13 mouse cellular contexts compared by ENCODE assay signal in genomic region chr9:53264387-53264786, GRCm38 (mm10). TPM values are rescaled to one million over a fixed set of nuclear protein-coding genes. Genes with fewer than 3 reads are reported as not detected.
A peak's percentile ranks its signal among the peaks of the same experiment; 100 is the strongest.
DNase-seq lines count a peak whose midpoint lies in the region; ATAC-seq lines count a peak whose summit lies in the region.
"Had no signal": no experiment of that assay in that cellular context is flagged by ENCODE, and none has a peak within 500 bp of the region (broad histone marks: within the 10 kb centered on the region; RNA-seq: fewer than 3 reads in every experiment).

No protein-coding gene starts in this region.

- DNase-seq in embryonic facial prominence, embryonic 11.5 days (ENCODE audit: low spot score), result peak; percentile 37
- DNase-seq in embryonic facial prominence, embryonic 10.5 days (ENCODE audit: low spot score), result no peak
- no peak for DNase-seq in limb, embryonic 10.5 days (ENCODE audit: low spot score)
- DNase-seq in lung, postnatal 36 days, result peak; percentile 67
- DNase-seq in hindbrain, embryonic 14.5 days (ENCODE audit: low spot score), result no peak
- DNase-seq in layer of hippocampus, adult 8-10 months (ENCODE audit: low spot score in 2 of 2), result no peak
- DNase-seq: adrenal gland, postnatal 10 days had no signal

- no peak overlapping the region for H3K9ac ChIP-seq in embryonic facial prominence, embryonic 11.5 days (replicated peaks; ENCODE audit: low read length)
- no peak overlapping the region for H3K9ac ChIP-seq in limb, embryonic 13.5 days
- no peak overlapping the region for H3K9ac ChIP-seq in intestine, embryonic 16.5 days (ENCODE audit: low read depth, low read length)
- H3K9ac ChIP-seq in hindbrain, embryonic 14.5 days, result no peak overlapping the region
- H3K9ac ChIP-seq: limb, embryonic 15.5 days had no signal

- H3K9me3 ChIP-seq in embryonic facial prominence, embryonic 11.5 days (replicated peaks; ENCODE audit: control insufficient read depth, low read length), result no peaks in the 10 kb centered on the region
- no peaks in the 10 kb centered on the region for H3K9me3 ChIP-seq in embryonic facial prominence, embryonic 10.5 days
- no peaks in the 10 kb centered on the region for H3K9me3 ChIP-seq in limb, embryonic 13.5 days
- no peaks in the 10 kb centered on the region for H3K9me3 ChIP-seq in limb, embryonic 10.5 days (replicated peaks)
- no peaks in the 10 kb centered on the region for H3K9me3 ChIP-seq in intestine, embryonic 16.5 days (ENCODE audit: control insufficient read depth, low read length)
- H3K9me3 ChIP-seq in hindbrain, embryonic 14.5 days (ENCODE audit: control insufficient read depth, low read length), result no peaks in the 10 kb centered on the region
- H3K9me3 ChIP-seq: limb, embryonic 15.5 days; megakaryocyte, embryonic 14.5 days had no signal

- H3K27me3 ChIP-seq in embryonic facial prominence, embryonic 11.5 days (ENCODE audit: control insufficient read depth, insufficient read depth, low read length), result no peaks in the 10 kb centered on the region
- no peaks in the 10 kb centered on the region for H3K27me3 ChIP-seq in embryonic facial prominence, embryonic 10.5 days (replicated peaks; ENCODE audit: low read depth, poor library complexity, severe bottlenecking)
- no peaks in the 10 kb centered on the region for H3K27me3 ChIP-seq in limb, embryonic 13.5 days
- H3K27me3 ChIP-seq in limb, embryonic 10.5 days (ENCODE audit: low read depth, poor library complexity, severe bottlenecking), result no peaks in the 10 kb centered on the region
- no peaks in the 10 kb centered on the region for H3K27me3 ChIP-seq in intestine, embryonic 16.5 days (replicated peaks; ENCODE audit: control insufficient read depth, insufficient read depth, low read length)
- H3K27me3 ChIP-seq in hindbrain, embryonic 14.5 days (ENCODE audit: control insufficient read depth, insufficient read depth, low read length), result no peaks in the 10 kb centered on the region
- H3K27me3 ChIP-seq: limb, embryonic 15.5 days; megakaryocyte, embryonic 14.5 days had no signal

- H3K4me3 ChIP-seq in embryonic facial prominence, embryonic 11.5 days (ENCODE audit: low read depth, low read length), result no peak overlapping the region
- no peak overlapping the region for H3K4me3 ChIP-seq in embryonic facial prominence, embryonic 10.5 days
- H3K4me3 ChIP-seq in limb, embryonic 13.5 days, result no peak overlapping the region
- H3K4me3 ChIP-seq in limb, embryonic 10.5 days, result no peak overlapping the region
- H3K4me3 ChIP-seq in intestine, embryonic 16.5 days (ENCODE audit: low read length), result no peak overlapping the region
- H3K4me3 ChIP-seq in hindbrain, embryonic 14.5 days (replicated peaks; ENCODE audit: low read length), result no peak overlapping the region
- H3K4me3 ChIP-seq: limb, embryonic 15.5 days; megakaryocyte, embryonic 14.5 days had no signal

- no peak for ATAC-seq in embryonic facial prominence, embryonic 11.5 days (replicated peaks; ENCODE audit: insufficient number of reproducible peaks, low FRiP score, low TSS enrichment, low read depth)
- peak; percentile 19; the same call in 1 of the 2 replicates for ATAC-seq in limb, embryonic 13.5 days (ENCODE audit: low FRiP score, low read depth)
- ATAC-seq in intestine, embryonic 16.5 days, result peak; percentile 38; the same call in 1 of the 2 replicates
- ATAC-seq in hindbrain, embryonic 14.5 days (ENCODE audit: low FRiP score), result no peak
- ATAC-seq: hindbrain, postnatal 0 days had no signal

- H3K4me1 ChIP-seq in embryonic facial prominence, embryonic 11.5 days (ENCODE audit: control insufficient read depth, insufficient read depth, low read length), result no peaks in the 10 kb centered on the region
- H3K4me1 ChIP-seq in embryonic facial prominence, embryonic 10.5 days, result no peaks in the 10 kb centered on the region
- H3K4me1 ChIP-seq in limb, embryonic 13.5 days, result no peaks in the 10 kb centered on the region
- no peaks in the 10 kb centered on the region for H3K4me1 ChIP-seq in limb, embryonic 10.5 days
- 0 out of 2 replicates have a peak, but pooled peaks cover 3% of the 10 kb centered on the region for H3K4me1 ChIP-seq in intestine, embryonic 16.5 days (ENCODE audit: control insufficient read depth, insufficient read depth, low read length)
- H3K4me1 ChIP-seq in hindbrain, embryonic 14.5 days (replicated peaks; ENCODE audit: control insufficient read depth, insufficient read depth, low read length), result no peaks in the 10 kb centered on the region

- 72% methylated on average over 4 of the region's 4 CpGs for WGBS in embryonic facial prominence, embryonic 11.5 days
- WGBS in embryonic facial prominence, embryonic 10.5 days, result 73% methylated on average over 4 of the region's 4 CpGs
- 61% methylated on average over 4 of the region's 4 CpGs for WGBS in limb, embryonic 13.5 days
- 81% methylated on average over 4 of the region's 4 CpGs for WGBS in limb, embryonic 10.5 days
- WGBS in intestine, embryonic 16.5 days, result 39% methylated on average over 4 of the region's 4 CpGs
- 72% methylated on average over 4 of the region's 4 CpGs for WGBS in hindbrain, embryonic 14.5 days

- no peak overlapping the region for H3K27ac ChIP-seq in embryonic facial prominence, embryonic 11.5 days (replicated peaks; ENCODE audit: low read depth, low read length)
- no peak overlapping the region for H3K27ac ChIP-seq in embryonic facial prominence, embryonic 10.5 days (replicated peaks)
- no peak overlapping the region for H3K27ac ChIP-seq in limb, embryonic 13.5 days
- H3K27ac ChIP-seq in limb, embryonic 10.5 days, result no peak overlapping the region
- no peak overlapping the region for H3K27ac ChIP-seq in intestine, embryonic 16.5 days (ENCODE audit: low read length)
- no peak overlapping the region for H3K27ac ChIP-seq in hindbrain, embryonic 14.5 days
- H3K27ac ChIP-seq: hindbrain, postnatal 0 days; limb, embryonic 15.5 days had no signal

- no peaks in the 10 kb centered on the region for H3K36me3 ChIP-seq in embryonic facial prominence, embryonic 11.5 days (replicated peaks; ENCODE audit: control insufficient read depth, insufficient read depth, low read depth, low read length)
- no peaks in the 10 kb centered on the region for H3K36me3 ChIP-seq in embryonic facial prominence, embryonic 10.5 days (replicated peaks)
- no peaks in the 10 kb centered on the region for H3K36me3 ChIP-seq in limb, embryonic 13.5 days
- H3K36me3 ChIP-seq in limb, embryonic 10.5 days, result no peaks in the 10 kb centered on the region
- H3K36me3 ChIP-seq in intestine, embryonic 16.5 days (ENCODE audit: control insufficient read depth, insufficient read depth, low read length), result no peaks in the 10 kb centered on the region
- H3K36me3 ChIP-seq in hindbrain, embryonic 14.5 days (replicated peaks; ENCODE audit: control insufficient read depth, insufficient read depth), result no peaks in the 10 kb centered on the region
- H3K36me3 ChIP-seq: limb, embryonic 15.5 days had no signal

- no peak overlapping the region for H3K4me2 ChIP-seq in embryonic facial prominence, embryonic 11.5 days (ENCODE audit: low read depth, low read length)
- no peak overlapping the region for H3K4me2 ChIP-seq in limb, embryonic 13.5 days (replicated peaks)
- no peak overlapping the region for H3K4me2 ChIP-seq in intestine, embryonic 16.5 days (ENCODE audit: low read depth, low read length)
- H3K4me2 ChIP-seq in hindbrain, embryonic 14.5 days (replicated peaks), result no peak overlapping the region
- H3K4me2 ChIP-seq: limb, embryonic 15.5 days had no signal

RNA-seq across cellular contexts. Expression of gene Ddx10, which starts 16.5 kb away (rescaled TPM):
- polyA plus RNA-seq in embryonic facial prominence, embryonic 11.5 days (2014; fragmentation: Nextera tagmentation; extraction: Ambion mirVana), result 33.7 and 37.4 TPM in 2 replicates
- 30.3 and 30.8 TPM in 2 replicates for polyA plus RNA-seq in embryonic facial prominence, embryonic 10.5 days (2016; fragmentation: Nextera tagmentation; extraction: Ambion mirVana)
- polyA plus RNA-seq in limb, embryonic 13.5 days (2015; fragmentation: Nextera tagmentation; extraction: Ambion mirVana), result 28.6 and 29.9 TPM in 2 replicates
- 29.2 and 32.2 TPM in 2 replicates for polyA plus RNA-seq in limb, embryonic 10.5 days (2016; fragmentation: Nextera tagmentation; extraction: Ambion mirVana)
- 23.2 and 24.2 TPM in 2 replicates for polyA plus RNA-seq in intestine, embryonic 16.5 days (2015; fragmentation: Nextera tagmentation; extraction: Ambion mirVana)
- polyA plus RNA-seq in hindbrain, embryonic 14.5 days (2014; fragmentation: Nextera tagmentation; extraction: Ambion mirVana), result 25.1 and 27.6 TPM in 2 replicates
- 10 to 100 TPM; 20.1 to 20.8 (median 20.3) TPM for total RNA-seq in layer of hippocampus, adult 8-10 months (2022)

RNA-seq across cellular contexts. Expression of gene Exph5, which starts 37.1 kb away (rescaled TPM):
- 0.85 and 0.98 TPM in 2 replicates for polyA plus RNA-seq in embryonic facial prominence, embryonic 11.5 days (2014; fragmentation: Nextera tagmentation; extraction: Ambion mirVana)
- 1.7 TPM in 2 replicates for polyA plus RNA-seq in embryonic facial prominence, embryonic 10.5 days (2016; fragmentation: Nextera tagmentation; extraction: Ambion mirVana)
- polyA plus RNA-seq in limb, embryonic 13.5 days (2015; fragmentation: Nextera tagmentation; extraction: Ambion mirVana), result 0.97 and 1.2 TPM in 2 replicates
- 0.83 and 1.2 TPM in 2 replicates for polyA plus RNA-seq in limb, embryonic 10.5 days (2016; fragmentation: Nextera tagmentation; extraction: Ambion mirVana)
- 2.8 and 3.6 TPM in 2 replicates for polyA plus RNA-seq in intestine, embryonic 16.5 days (2015; fragmentation: Nextera tagmentation; extraction: Ambion mirVana)
- polyA plus RNA-seq in hindbrain, embryonic 14.5 days (2014; fragmentation: Nextera tagmentation; extraction: Ambion mirVana), result 0.35 and 0.53 TPM in 2 replicates
- total RNA-seq in layer of hippocampus, adult 8-10 months (2022), result 1 to 10 TPM; 4.1 to 5.1 (median 4.8) TPM
- total RNA-seq: MEL had no signal

Comparison
In these comparisons a context has a peak if more than half of its experiments do, and no peak if none do; other contexts are left out.
1. DNase-seq: peak in embryonic facial prominence, embryonic 11.5 days (single experiment) and lung, postnatal 36 days (single experiment); none in embryonic facial prominence, embryonic 10.5 days (single experiment), limb, embryonic 10.5 days (single experiment), hindbrain, embryonic 14.5 days (single experiment) and layer of hippocampus, adult 8-10 months (0 of 2).
2. ATAC-seq: peak in limb, embryonic 13.5 days (single experiment) and intestine, embryonic 16.5 days (single experiment); none in embryonic facial prominence, embryonic 11.5 days (single experiment) and hindbrain, embryonic 14.5 days (single experiment).